Mouse (Mus musculus) bone marrow macrophage, adult 2 months (primary cell): Measurements from ENCODE around the gene Ptpn11.

Experiments used
- CTCF ChIP-seq: IDR thresholded peaks from 2 replicates; pipeline ENCODE4 v1.5.1; 2012; ENCODE audit warnings: low read depth, mild to moderate bottlenecking, low read length, moderate library complexity
- POLR2A ChIP-seq: IDR thresholded peaks from 2 replicates; pipeline ENCODE4 v1.6.1; 2012; ENCODE audit warnings: mild to moderate bottlenecking, low read depth, low read length, borderline replicate concordance

DNA sequence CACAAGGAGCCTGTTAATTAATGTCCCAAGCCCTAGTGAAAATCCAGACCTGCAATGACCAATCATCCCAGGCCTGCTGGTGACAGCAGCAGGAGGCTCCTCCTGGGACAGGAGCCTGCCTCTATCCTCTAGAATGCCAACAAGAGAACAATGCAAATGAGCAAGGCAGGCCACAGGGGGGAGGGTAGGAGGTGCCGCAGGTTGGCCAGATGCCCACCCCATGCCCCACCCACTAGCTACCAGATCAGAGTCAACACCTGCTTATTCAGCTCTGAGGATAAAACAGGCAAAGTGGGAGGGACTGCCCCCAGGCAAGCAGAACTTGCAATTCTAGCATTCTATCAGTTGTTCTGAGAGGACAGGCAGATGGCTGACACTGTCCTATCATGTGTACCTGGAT is 42.0 kb downstream of the Ptpn11 start:
- TF ChIP-seq POLR2A (no peak), CTCF (no peak)
